Mouse (Mus musculus) heart, postnatal 25 days (tissue): Measurements from ENCODE around the gene Gm28036. TPM values are rescaled to one million over a fixed set of nuclear protein-coding genes. Genes with fewer than 3 reads are reported as not detected.

Experiments
- DNase-seq: peaks from one replicate; pipeline ENCODE4 v3.0.0; 2022; ENCODE audit warnings: low spot score
- intact Hi-C: fragments of 180-260 bp; cut with DNase I; formaldehyde crosslinking; loops from one replicate; pipeline ENCODE4 v1.15.1; 2025
- total RNA-seq, 2 experiments: library from RNA; stranded (reverse); gene quantifications; 2 replicates each; pipeline ENCODE4 v1.2.3; 2021

Gm28036 gene
- total RNA-seq, 2 experiments from 2014 or later: 10.3 to 12.9 TPM

- intact Hi-C loops: no loop called here
- DNase-seq: no peak
These were observed 37.1 kb downstream of the Gm28036 start for GRCm38 (mm10) chr2:156089799-156090198.

GRCm38 (mm10) chr2:156087391-156088110 lies 39.3 kb downstream of the Gm28036 start:
- intact Hi-C loops: no loop called here
- no peak for DNase-seq

GRCm38 (mm10) chr2:156084541-156084940 lies 42.4 kb downstream of the Gm28036 start:
- intact Hi-C loops: no loop called here
- DNase-seq: no peak

- intact Hi-C loops: no loop called here
- no peak for DNase-seq
These were observed 46.5 kb downstream of the Gm28036 start for GRCm38 (mm10) chr2:156080391-156080790.

- intact Hi-C loops: no loop called here
- no peak for DNase-seq
These were observed 47.2 kb downstream of the Gm28036 start for GRCm38 (mm10) chr2:156079674-156080073.

- no peak for DNase-seq
- intact Hi-C loops: no loop called here
These were observed 47.7 kb downstream of the Gm28036 start for GRCm38 (mm10) chr2:156079183-156079560.

GRCm38 (mm10) chr2:156078421-156079182 lies 48.3 kb downstream of the Gm28036 start:
- intact Hi-C loops: no loop called here
- DNase-seq: no peak

- intact Hi-C loops: no loop called here
- DNase-seq: no peak
These were observed 49.4 kb downstream of the Gm28036 start for GRCm38 (mm10) chr2:156077461-156077860.

GRCm38 (mm10) chr2:156073725-156074124 lies 53.2 kb downstream of the Gm28036 start:
- peak; percentile 42 for DNase-seq
- intact Hi-C loops: no loop called here

GRCm38 (mm10) chr2:156071236-156071635 lies 55.7 kb downstream of the Gm28036 start:
- DNase-seq: no peak
- intact Hi-C loops: no loop called here

- intact Hi-C loops: no loop called here
These were observed 59.0 kb downstream of the Gm28036 start for GRCm38 (mm10) chr2:156067916-156068315.

GRCm38 (mm10) chr2:156066126-156066525 lies 60.8 kb downstream of the Gm28036 start:
- no peak for DNase-seq
- intact Hi-C loops: no loop called here

More at GRCm38 (mm10) chr2:156067916-156068315, 59.0 kb downstream of the Gm28036 start:
- DNase-seq: no peak

- intact Hi-C loops: no loop called here
- DNase-seq: peak; percentile 44
These were observed 61.5 kb downstream of the Gm28036 start, which contains the start of gene Spag4 for GRCm38 (mm10) chr2:156065099-156066041. TSS of gene Spag4 (plus strand) at chr2:156065175.

GRCm38 (mm10) chr2:156052816-156053215 lies 74.1 kb downstream of the Gm28036 start, which contains the start of gene Fer1l4:
TSS of gene Fer1l4 (minus strand) at chr2:156052947.
- no peak for DNase-seq
- intact Hi-C loops: no loop called here

GRCm38 (mm10) chr2:156047929-156048328 lies 79.0 kb downstream of the Gm28036 start:
- no peak for DNase-seq
- intact Hi-C loops: no loop called here

- intact Hi-C loops: no loop called here
- no peak for DNase-seq
These were observed 84.0 kb downstream of the Gm28036 start for GRCm38 (mm10) chr2:156042903-156043302.

- intact Hi-C loops: no loop called here
These were observed 87.5 kb downstream of the Gm28036 start for GRCm38 (mm10) chr2:156039390-156039789.

GRCm38 (mm10) chr2:156025482-156025881 lies 101.4 kb downstream of the Gm28036 start:
- intact Hi-C loops: no loop called here
- no peak for DNase-seq

More at GRCm38 (mm10) chr2:156039390-156039789, 87.5 kb downstream of the Gm28036 start:
- no peak for DNase-seq
